Mouse (Mus musculus) G1E (cell line): ENCODE data around the gene Pkdcc. TPM values are rescaled to one million over a fixed set of nuclear protein-coding genes. Genes with fewer than 3 reads are reported as not detected.

ENCODE experiments used
- ATAC-seq: 2 replicates; pipeline ENCODE4 v1.8.0; 2016; ENCODE audit warnings: mild to moderate bottlenecking; ENCODE audit not compliant: insufficient number of reproducible peaks, poor library complexity, low FRiP score, severe bottlenecking; ENCODE audit errors: extremely low read depth
- DNase-seq: peaks from one replicate; pipeline ENCODE4 v3.0.0; 2012; ENCODE audit warnings: low spot score
- H3K27me3 ChIP-seq: 2 replicates; pipeline ENCODE4 v1.6.1; 2012; ENCODE audit warnings: mild to moderate bottlenecking, low read length, inconsistent platforms; ENCODE audit not compliant: insufficient read depth
- H3K36me3 ChIP-seq: replicated peaks from 2 replicates; pipeline ENCODE3; 2012; ENCODE audit warnings: mild to moderate bottlenecking, inconsistent platforms
- H3K4me1 ChIP-seq: 2 replicates; pipeline ENCODE4 v1.6.1; 2012; ENCODE audit warnings: low read depth, low read length, inconsistent platforms, mixed read lengths; ENCODE audit not compliant: insufficient read depth
- H3K4me3 ChIP-seq: 2 replicates; pipeline ENCODE4 v1.5.1; 2012; ENCODE audit warnings: low read depth, mild to moderate bottlenecking, inconsistent platforms, low read length, moderate library complexity, mixed read lengths
- H3K9me3 ChIP-seq: replicated peaks from 2 replicates; pipeline ENCODE4 v1.6.1; 2012; ENCODE audit warnings: inconsistent platforms
- CTCF ChIP-seq: IDR thresholded peaks from 2 replicates; pipeline ENCODE4 v1.5.1; 2012; ENCODE audit warnings: low read depth, low read length, inconsistent platforms, mixed read lengths
- GATA1 ChIP-seq: IDR thresholded peaks from 2 replicates; pipeline ENCODE4 v1.6.1; 2012; ENCODE audit warnings: borderline replicate concordance, low read length, inconsistent platforms, mixed read lengths
- GATA2 ChIP-seq: IDR thresholded peaks from 2 replicates; pipeline ENCODE4 v1.6.1; 2012; ENCODE audit warnings: low read depth, low read length, inconsistent platforms, borderline replicate concordance
- POLR2AphosphoS5 ChIP-seq: IDR thresholded peaks from 2 replicates; pipeline ENCODE4 v1.6.1; 2012; ENCODE audit warnings: low read depth, low read length, inconsistent platforms; ENCODE audit not compliant: insufficient replicate concordance
- TAL1 ChIP-seq: conservative IDR thresholded peaks from 2 replicates; pipeline ENCODE4 v1.6.1; 2012; ENCODE audit warnings: low read depth, low read length, inconsistent platforms, mixed read lengths
- polyA plus RNA-seq: library from polyadenylated mRNA; stranded (reverse); fragments of >175 nt; gene quantifications from 2 replicates; pipeline ENCODE4 v1.2.3, GENCODE M21; 2012
- total RNA-seq, 2 experiments: library from RNA; stranded (forward) in 1 of 2; stranded (reverse) in 1 of 2; fragments of 200-1000 nt in 1 of 2; fragments of >200 nt in 1 of 2; fragmentation: Nextera tagmentation in 1 of 2; gene quantifications; 2 replicates each; pipeline ENCODE4 v1.2.3; 2014 to 2017

Pkdcc gene
- total and polyA plus RNA-seq, 3 experiments: not detected

DNA sequence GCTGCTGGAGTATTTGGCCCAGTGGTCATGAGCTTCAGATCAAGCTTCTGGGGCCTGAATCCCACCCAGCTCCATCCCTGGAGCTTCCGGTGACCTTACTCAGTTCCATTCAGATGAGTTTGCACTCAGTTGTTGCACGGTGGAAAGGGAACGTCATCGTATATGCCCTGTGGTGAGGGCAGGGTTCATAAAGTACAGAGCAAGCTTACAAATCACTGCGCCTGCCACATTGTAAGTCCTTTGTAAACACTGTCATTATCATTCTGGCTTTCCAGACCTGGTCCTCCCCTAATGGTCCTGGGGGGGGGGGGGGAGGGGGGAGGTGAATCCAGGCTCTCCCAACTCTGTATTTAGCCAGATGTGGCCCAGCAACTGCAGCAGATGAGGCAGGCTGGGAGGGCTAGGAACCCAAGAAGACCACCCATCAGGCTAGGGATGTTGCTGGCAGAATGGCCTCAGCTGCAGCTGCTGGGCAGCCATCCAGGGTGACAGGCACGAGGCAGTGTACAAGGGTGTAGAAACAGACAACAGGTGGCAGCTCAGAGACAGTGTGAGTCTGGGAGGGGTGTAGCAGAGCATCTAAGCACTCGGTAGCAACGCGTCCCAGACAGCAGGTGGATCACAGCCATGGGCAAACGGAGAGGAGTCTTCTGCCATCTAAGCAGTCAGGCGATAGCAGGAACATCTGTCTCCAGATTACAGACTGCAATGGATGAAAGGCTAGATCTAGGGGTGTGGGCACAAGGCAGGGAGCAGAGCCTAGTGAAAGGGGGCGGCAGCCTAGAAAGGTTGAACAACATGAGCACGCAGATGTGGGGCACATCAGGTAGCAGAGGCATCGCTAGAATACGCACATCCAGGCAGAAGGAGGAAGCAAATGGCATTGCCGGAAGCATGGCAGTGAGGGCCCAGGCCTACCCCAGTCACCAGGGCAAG, 23.3 kb downstream of the Pkdcc start:
- TF ChIP-seq GATA1 (no peak), TAL1 (no peak), GATA2 (no peak), CTCF (no peak)
- DNase-seq (no peak), ATAC-seq (no peak)
- Histone ChIP-seq H3K4me3 (no peak overlapping the region), H3K4me1 (no peaks in the 10 kb centered on the region), H3K9me3 (peaks cover 23% of the 10 kb centered on the region), H3K36me3 (no peaks in the 10 kb centered on the region), H3K27me3 (no peaks in the 10 kb centered on the region; the same call in 1 of the 2 replicates)

DNA sequence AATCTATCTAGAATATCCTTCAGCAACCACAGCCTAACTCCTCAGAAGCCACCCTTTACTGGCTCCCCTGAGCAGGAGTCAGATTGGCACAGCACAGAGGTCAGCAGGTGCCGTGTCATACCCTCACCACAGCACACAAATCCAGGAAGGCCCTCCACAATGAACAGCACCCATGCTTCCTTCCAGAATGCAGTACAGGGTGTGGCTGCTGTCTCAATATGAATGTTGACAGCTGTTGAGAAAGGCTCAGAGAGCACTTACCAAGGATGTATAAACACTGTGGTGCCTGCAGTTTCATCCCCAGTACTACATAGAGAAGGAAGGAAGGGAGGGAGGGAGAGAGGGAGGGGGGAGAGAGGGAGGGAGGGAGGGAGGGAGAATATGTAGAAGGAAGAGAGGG, 29.4 kb downstream of the Pkdcc start:
- Histone ChIP-seq H3K9me3 (peaks cover 4% of the 10 kb centered on the region), H3K36me3 (no peaks in the 10 kb centered on the region), H3K4me3 (no peak overlapping the region), H3K4me1 (no peaks in the 10 kb centered on the region), H3K27me3 (no peaks in the 10 kb centered on the region)
- no peak for ATAC-seq
- TF ChIP-seq TAL1 (no peak), CTCF (no peak), POLR2AphosphoS5 (no peak), GATA2 (no peak), GATA1 (no peak)
- DNase-seq: no peak

GRCm38 (mm10) chr17:83245460-83245859, 30.4 kb downstream of the Pkdcc start:
- peaks cover 4% of the 10 kb centered on the region for H3K9me3 ChIP-seq
- no peak for DNase-seq
- TF ChIP-seq GATA1: no peak
- TF ChIP-seq POLR2AphosphoS5: no peak
- no peak for TF ChIP-seq TAL1
- no peak for TF ChIP-seq GATA2
- no peak for TF ChIP-seq CTCF
- H3K4me3 ChIP-seq: no peak overlapping the region
- no peak for ATAC-seq
- no peaks in the 10 kb centered on the region for H3K36me3 ChIP-seq
- H3K4me1 ChIP-seq: no peaks in the 10 kb centered on the region
- H3K27me3 ChIP-seq: no peaks in the 10 kb centered on the region

DNA sequence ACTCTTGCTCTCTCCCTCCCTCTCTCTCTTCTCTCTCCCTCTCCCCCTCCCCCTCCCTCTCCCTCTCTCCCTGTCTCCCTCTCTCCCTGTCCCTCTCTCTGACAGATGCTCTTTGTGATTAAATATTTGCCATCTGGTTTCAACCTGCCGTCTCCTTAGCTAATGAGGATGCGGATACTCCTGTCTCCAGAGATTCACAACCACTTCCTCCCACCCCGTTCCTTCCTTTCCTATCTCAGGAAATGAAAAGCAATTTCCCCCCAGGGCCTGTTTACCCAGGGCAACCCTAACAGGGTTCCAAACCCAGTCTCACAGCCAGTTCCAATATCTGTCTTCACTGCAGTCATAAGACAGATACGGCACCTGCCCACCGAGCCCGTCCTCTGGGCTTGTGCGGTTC, 31.0 kb downstream of the Pkdcc start:
- TF ChIP-seq GATA1: no peak
- TF ChIP-seq CTCF: no peak
- TF ChIP-seq POLR2AphosphoS5: no peak
- TF ChIP-seq TAL1: no peak
- TF ChIP-seq GATA2: no peak
- Histone ChIP-seq H3K4me1 (no peaks in the 10 kb centered on the region), H3K9me3 (peaks cover 2% of the 10 kb centered on the region), H3K36me3 (no peaks in the 10 kb centered on the region), H3K4me3 (no peak overlapping the region), H3K27me3 (no peaks in the 10 kb centered on the region)
- DNase-seq: no peak
- ATAC-seq: no peak

DNA sequence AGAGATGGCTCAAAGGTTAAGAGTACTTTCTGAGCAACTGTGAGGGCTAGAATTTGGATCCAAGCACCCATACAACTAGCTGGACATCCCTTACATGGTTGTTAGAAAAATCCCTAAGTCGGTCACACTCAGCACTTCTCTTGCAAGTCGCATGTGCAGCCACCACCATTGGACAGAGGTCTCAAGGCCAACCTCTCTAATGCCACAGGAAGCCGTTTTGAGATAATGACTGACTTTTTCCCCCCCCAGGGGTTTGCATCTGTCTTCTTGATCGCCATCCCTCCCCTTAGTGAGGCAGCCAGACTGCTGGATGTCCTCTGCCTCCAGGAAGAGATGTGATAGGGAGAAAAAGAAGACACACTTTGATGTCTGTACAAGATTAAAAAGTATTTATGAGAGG, 32.1 kb downstream of the Pkdcc start:
- TF ChIP-seq GATA2: no peak
- TF ChIP-seq POLR2AphosphoS5: no peak
- TF ChIP-seq GATA1: no peak
- no peak for TF ChIP-seq TAL1
- TF ChIP-seq CTCF: no peak
- ATAC-seq: no peak
- no peaks in the 10 kb centered on the region for H3K27me3 ChIP-seq
- no peaks in the 10 kb centered on the region for H3K4me1 ChIP-seq
- H3K4me3 ChIP-seq: no peak overlapping the region
- H3K9me3 ChIP-seq: peaks cover 2% of the 10 kb centered on the region
- no peak for DNase-seq
- no peaks in the 10 kb centered on the region for H3K36me3 ChIP-seq

- peaks cover 8% of the 10 kb centered on the region; the same call in 1 of the 2 replicates for H3K4me1 ChIP-seq
- ATAC-seq (no peak), DNase-seq (no peak)
- H3K36me3 ChIP-seq: no peaks in the 10 kb centered on the region
- H3K4me3 ChIP-seq: no peak overlapping the region
- peaks cover 2% of the 10 kb centered on the region for H3K9me3 ChIP-seq
- TF ChIP-seq POLR2AphosphoS5 (no peak), TAL1 (no peak)
- H3K27me3 ChIP-seq: no peaks in the 10 kb centered on the region
Measured at GRCm38 (mm10) chr17:83248467-83248866, 33.4 kb downstream of the Pkdcc start.
